Mouse (Mus musculus): ENCODE measurements around the gene Tcte2. TPM values are rescaled to one million over a fixed set of nuclear protein-coding genes. Genes with fewer than 3 reads are reported as not detected.

The Tcte2 gene
- polyA plus RNA-seq, 1 experiment: 0.71 TPM

- no peak overlapping the region for H3K27ac ChIP-seq (ENCODE audit: control insufficient read depth, insufficient read depth, low read length)
- H3K4me1 ChIP-seq (replicated peaks; ENCODE audit: control insufficient read depth, insufficient read depth, low read length): peaks cover 2% of the 10 kb centered on the region; the same call in 1 of the 2 replicates
- H3K36me3 ChIP-seq (ENCODE audit: control insufficient read depth, insufficient read depth, low read length): no peaks in the 10 kb centered on the region
- no peak for TF ChIP-seq CTCF (IDR thresholded peaks at IDR 0.05; ENCODE audit: borderline replicate concordance, control insufficient read depth, extremely low read depth, insufficient read depth, low read length, poor library complexity)
- no peak for TF ChIP-seq POLR2A (IDR thresholded peaks at IDR 0.05; ENCODE audit: control insufficient read depth, extremely low read depth, insufficient read depth, low read length, poor library complexity)
- 47% methylated on average over 7 of the region's 7 CpGs for WGBS
- H3K4me3 ChIP-seq (ENCODE audit: control insufficient read depth, insufficient read depth, low read length): no peak overlapping the region
- no peak for DNase-seq
- H3K27me3 ChIP-seq (ENCODE audit: control insufficient read depth, insufficient read depth, low read length): no peaks in the 10 kb centered on the region
Observed at GRCm38 (mm10) chr17:13738121-13738776, 23.4 kb downstream of the Tcte2 start.

- no peak overlapping the region for H3K27ac ChIP-seq (ENCODE audit: control insufficient read depth, insufficient read depth, low read length)
Observed at GRCm38 (mm10) chr17:13737336-13737735, 24.3 kb downstream of the Tcte2 start.

GRCm38 (mm10) chr17:13735803-13736282, 25.8 kb downstream of the Tcte2 start:
- Histone ChIP-seq H3K27ac (ENCODE audit: control insufficient read depth, insufficient read depth, low read length) (no peak overlapping the region), H3K4me3 (ENCODE audit: control insufficient read depth, insufficient read depth, low read length) (no peak overlapping the region), H3K4me1 (replicated peaks; ENCODE audit: control insufficient read depth, insufficient read depth, low read length) (peaks cover 14% of the 10 kb centered on the region), H3K27me3 (ENCODE audit: control insufficient read depth, insufficient read depth, low read length) (no peaks in the 10 kb centered on the region), H3K36me3 (ENCODE audit: control insufficient read depth, insufficient read depth, low read length) (no peaks in the 10 kb centered on the region)
- no peak for DNase-seq
- TF ChIP-seq CTCF (IDR thresholded peaks at IDR 0.05; ENCODE audit: borderline replicate concordance, control insufficient read depth, extremely low read depth, insufficient read depth, low read length, poor library complexity): no peak
- TF ChIP-seq POLR2A (IDR thresholded peaks at IDR 0.05; ENCODE audit: control insufficient read depth, extremely low read depth, insufficient read depth, low read length, poor library complexity): no peak
- WGBS: 94% methylated on average over 8 of the region's 8 CpGs

More at GRCm38 (mm10) chr17:13737336-13737735, 24.3 kb downstream of the Tcte2 start:
- no peak overlapping the region for H3K4me3 ChIP-seq (ENCODE audit: control insufficient read depth, insufficient read depth, low read length)
- peaks cover 6% of the 10 kb centered on the region for H3K4me1 ChIP-seq (replicated peaks; ENCODE audit: control insufficient read depth, insufficient read depth, low read length)
- TF ChIP-seq CTCF (IDR thresholded peaks at IDR 0.05; ENCODE audit: borderline replicate concordance, control insufficient read depth, extremely low read depth, insufficient read depth, low read length, poor library complexity) (no peak), POLR2A (IDR thresholded peaks at IDR 0.05; ENCODE audit: control insufficient read depth, extremely low read depth, insufficient read depth, low read length, poor library complexity) (no peak)
- H3K36me3 ChIP-seq (ENCODE audit: control insufficient read depth, insufficient read depth, low read length): no peaks in the 10 kb centered on the region
- no peak for DNase-seq
- 95% methylated on average over 6 of the region's 6 CpGs for WGBS
- H3K27me3 ChIP-seq (ENCODE audit: control insufficient read depth, insufficient read depth, low read length): no peaks in the 10 kb centered on the region

GRCm38 (mm10) chr17:13735057-13735456, 26.6 kb downstream of the Tcte2 start:
- Histone ChIP-seq H3K36me3 (ENCODE audit: control insufficient read depth, insufficient read depth, low read length) (no peaks in the 10 kb centered on the region), H3K4me1 (replicated peaks; ENCODE audit: control insufficient read depth, insufficient read depth, low read length) (peaks cover 12% of the 10 kb centered on the region), H3K27me3 (ENCODE audit: control insufficient read depth, insufficient read depth, low read length) (no peaks in the 10 kb centered on the region), H3K27ac (ENCODE audit: control insufficient read depth, insufficient read depth, low read length) (no peak overlapping the region), H3K4me3 (ENCODE audit: control insufficient read depth, insufficient read depth, low read length) (no peak overlapping the region)
- 78% methylated on average over 5 of the region's 5 CpGs for WGBS
- DNase-seq: no peak
- TF ChIP-seq CTCF (IDR thresholded peaks at IDR 0.05; ENCODE audit: borderline replicate concordance, control insufficient read depth, extremely low read depth, insufficient read depth, low read length, poor library complexity) (no peak), POLR2A (IDR thresholded peaks at IDR 0.05; ENCODE audit: control insufficient read depth, extremely low read depth, insufficient read depth, low read length, poor library complexity) (no peak)

GRCm38 (mm10) chr17:13733971-13734370, 27.7 kb downstream of the Tcte2 start:
- no peak for DNase-seq
- 97% methylated on average over 5 of the region's 5 CpGs for WGBS

GRCm38 (mm10) chr17:13732685-13733084, 28.9 kb downstream of the Tcte2 start:
- H3K27ac ChIP-seq (ENCODE audit: control insufficient read depth, insufficient read depth, low read length): no peak overlapping the region
- H3K4me3 ChIP-seq (ENCODE audit: control insufficient read depth, insufficient read depth, low read length): no peak overlapping the region
- DNase-seq: no peak
- 58% methylated on average over 8 of the region's 8 CpGs for WGBS
- no peaks in the 10 kb centered on the region for H3K27me3 ChIP-seq (ENCODE audit: control insufficient read depth, insufficient read depth, low read length)
- H3K4me1 ChIP-seq (replicated peaks; ENCODE audit: control insufficient read depth, insufficient read depth, low read length): peaks cover 12% of the 10 kb centered on the region
- no peak for TF ChIP-seq POLR2A (IDR thresholded peaks at IDR 0.05; ENCODE audit: control insufficient read depth, extremely low read depth, insufficient read depth, low read length, poor library complexity)
- no peak for TF ChIP-seq CTCF (IDR thresholded peaks at IDR 0.05; ENCODE audit: borderline replicate concordance, control insufficient read depth, extremely low read depth, insufficient read depth, low read length, poor library complexity)
- no peaks in the 10 kb centered on the region for H3K36me3 ChIP-seq (ENCODE audit: control insufficient read depth, insufficient read depth, low read length)

More at GRCm38 (mm10) chr17:13733971-13734370, 27.7 kb downstream of the Tcte2 start:
- Histone ChIP-seq H3K4me3 (ENCODE audit: control insufficient read depth, insufficient read depth, low read length) (no peak overlapping the region), H3K27ac (ENCODE audit: control insufficient read depth, insufficient read depth, low read length) (no peak overlapping the region), H3K4me1 (replicated peaks; ENCODE audit: control insufficient read depth, insufficient read depth, low read length) (peaks cover 12% of the 10 kb centered on the region), H3K27me3 (ENCODE audit: control insufficient read depth, insufficient read depth, low read length) (no peaks in the 10 kb centered on the region), H3K36me3 (ENCODE audit: control insufficient read depth, insufficient read depth, low read length) (no peaks in the 10 kb centered on the region)
- TF ChIP-seq CTCF (IDR thresholded peaks at IDR 0.05; ENCODE audit: borderline replicate concordance, control insufficient read depth, extremely low read depth, insufficient read depth, low read length, poor library complexity) (no peak), POLR2A (IDR thresholded peaks at IDR 0.05; ENCODE audit: control insufficient read depth, extremely low read depth, insufficient read depth, low read length, poor library complexity) (no peak)
